Mouse (Mus musculus): Measurements from ENCODE around the gene Olfr1055.
"Not testable (repeated sequence)": the region's sequence is repeated elsewhere in the genome, so short reads cannot be mapped to it uniquely, and the experiment has no call there.

Gene Olfr1055

GRCm38 (mm10) chr2:86350184-86350583, at the start of gene Olfr1055:
Olfr1055 (minus strand) TSS chr2:86350284.
- DNase-seq (ENCODE audit: low read depth, low spot score): no peak

DNA sequence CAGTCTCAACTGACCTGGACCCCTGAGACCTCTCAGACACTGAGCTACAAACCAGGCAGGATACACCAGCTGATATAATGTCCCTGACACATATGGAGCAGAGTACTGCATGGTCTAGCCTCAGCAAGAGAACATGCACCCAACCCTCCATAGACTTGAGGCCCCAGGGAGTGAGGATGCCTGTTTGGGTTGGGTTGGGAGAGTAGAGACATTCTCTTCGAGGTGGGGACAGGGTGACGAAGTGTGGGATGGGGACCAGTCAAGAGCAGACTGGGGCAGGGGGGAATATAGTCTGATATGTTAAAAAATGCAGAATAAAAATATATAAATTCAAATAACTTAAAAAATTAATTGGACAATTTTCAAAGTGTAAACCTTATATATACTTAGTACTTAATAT, 45.0 kb upstream of the Olfr1055 start:
- DNase-seq (ENCODE audit: low read depth, low spot score): no peak

GRCm38 (mm10) chr2:86388461-86388860, 38.4 kb upstream of the Olfr1055 start, which contains the start of gene Olfr1058:
Olfr1058 (minus strand) TSS chr2:86388561.
- not testable (repeated sequence) for DNase-seq (ENCODE audit: low read depth, low spot score)

DNA sequence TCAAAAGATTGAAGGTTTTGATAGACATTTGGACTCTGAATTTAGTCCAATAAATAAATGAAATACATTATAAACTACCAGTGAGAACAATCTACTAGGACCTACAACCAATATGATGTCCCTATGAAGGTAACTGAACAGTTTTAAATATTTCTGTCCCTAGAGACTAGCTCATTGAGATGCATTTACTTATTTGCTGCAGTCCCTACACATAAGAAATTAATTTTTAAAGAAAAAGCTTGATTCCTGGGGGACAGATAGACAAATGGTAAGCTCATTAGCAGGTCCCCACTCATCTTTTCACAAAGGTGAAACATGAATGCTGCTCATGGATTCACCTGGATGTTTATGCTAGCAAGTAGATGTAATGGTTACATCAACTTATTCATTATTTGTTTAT, 28.2 kb upstream of the Olfr1055 start, which contains the start of gene Olfr1057:
TSS of gene Olfr1057 (minus strand) at position 101 of the 400 bp plus-strand sequence.
- no peak for DNase-seq (ENCODE audit: low read depth, low spot score)

DNA sequence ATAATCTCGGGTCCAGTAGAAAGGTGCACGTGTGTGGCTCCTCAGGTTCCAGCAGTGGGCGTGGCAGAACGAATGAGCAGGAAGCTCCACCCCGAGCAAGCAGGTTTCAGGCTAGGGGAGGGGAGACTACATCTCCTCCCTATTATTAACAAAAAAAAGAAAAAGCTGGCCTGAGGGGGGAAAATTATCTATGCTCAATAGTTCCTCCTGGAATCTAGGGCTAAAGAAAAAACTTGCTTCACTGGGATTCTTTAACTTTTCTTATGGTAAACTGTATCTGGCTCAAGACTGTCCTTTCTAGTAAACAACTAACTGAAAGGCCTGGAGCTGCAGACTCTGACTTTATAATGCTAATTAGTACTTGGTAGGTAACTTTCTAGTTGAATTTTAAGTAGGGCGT, 16.3 kb upstream of the Olfr1055 start:
- DNase-seq (ENCODE audit: low read depth, low spot score): not testable (repeated sequence)

- DNase-seq (ENCODE audit: low read depth, low spot score): no peak
Observed at GRCm38 (mm10) chr2:86362369-86362768, 12.3 kb upstream of the Olfr1055 start, which contains the start of gene Olfr1056. Olfr1056 (minus strand) TSS chr2:86362469.

DNA sequence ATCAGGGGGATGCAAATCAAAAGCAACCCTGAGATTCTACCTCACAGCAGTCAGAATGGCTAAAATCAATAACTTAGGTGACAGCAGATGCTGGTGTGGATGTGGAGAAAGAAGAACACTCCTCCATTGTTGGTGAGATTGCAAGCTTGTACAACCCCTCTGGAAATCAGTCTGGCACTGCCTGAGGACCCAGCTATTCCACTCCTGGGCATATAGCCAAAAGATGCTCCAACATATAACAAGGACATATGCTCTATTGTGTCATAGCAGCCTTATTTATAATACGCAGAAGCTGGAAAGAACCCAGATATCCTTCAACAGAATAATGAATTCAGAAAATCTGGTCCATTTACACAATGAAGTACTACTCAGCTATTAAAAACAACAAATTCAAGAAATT, 1.7 kb upstream of the Olfr1055 start:
- DNase-seq (ENCODE audit: low read depth, low spot score): not testable (repeated sequence)

- DNase-seq (ENCODE audit: low read depth, low spot score): no peak
Observed at GRCm38 (mm10) chr2:86335333-86335732, 14.8 kb downstream of the Olfr1055 start, which contains the start of gene Olfr1054. Olfr1054 (minus strand) TSS chr2:86335433.

GRCm38 (mm10) chr2:86315184-86315583, 34.9 kb downstream of the Olfr1055 start, which contains the start of gene Olfr1053:
Olfr1053 (minus strand) TSS chr2:86315284.
- DNase-seq (ENCODE audit: low read depth, low spot score): no peak

Data from WW6 (cell line).